Mouse (Mus musculus) MEL (cell line): ENCODE measurements around the gene Cpm. TPM values are rescaled to one million over a fixed set of nuclear protein-coding genes. Genes with fewer than 3 reads are reported as not detected.

Experiments
- DNase-seq: peaks from one replicate; pipeline ENCODE4 v3.0.0; 2011; ENCODE audit warnings: low read depth, low spot score
- H3K27ac ChIP-seq: 2 replicates; pipeline ENCODE4 v1.5.1; 2012; ENCODE audit warnings: low read depth, mild to moderate bottlenecking, control low read depth, low read length, moderate library complexity; ENCODE audit not compliant: control insufficient read depth
- H3K27me3 ChIP-seq, 2 experiments: fragments of 150-350 bp in 1 of 2; sonication (generic) in 1 of 2; 2 replicates each; pipeline ENCODE4 v1.6.1; 2012; ENCODE audit warnings: low read length in 2 of 2, mild to moderate bottlenecking in 2 of 2, improper control_type of control experiment in 1 of 2, moderate library complexity in 1 of 2; ENCODE audit not compliant: insufficient read depth in 2 of 2, control insufficient read depth in 1 of 2
- H3K36me3 ChIP-seq, 2 experiments: 2 replicates each; pipeline ENCODE4 v1.6.1; 2012 to 2014; ENCODE audit warnings: low read length in 2 of 2, improper control_type of control experiment in 1 of 2, inconsistent platforms in 1 of 2, mild to moderate bottlenecking in 1 of 2; ENCODE audit not compliant: insufficient read depth in 2 of 2, control insufficient read depth in 1 of 2
- H3K4me1 ChIP-seq, 2 experiments: fragments of 150-350 bp in 1 of 2; sonication (generic) in 1 of 2; 2 replicates each; pipeline ENCODE4 v1.6.1; 2012; ENCODE audit warnings: low read length in 2 of 2, improper control_type of control experiment in 1 of 2, mild to moderate bottlenecking in 1 of 2; ENCODE audit not compliant: insufficient read depth in 2 of 2, control insufficient read depth in 1 of 2
- H3K4me3 ChIP-seq, 2 experiments: fragments of 150-350 bp in 1 of 2; sonication (generic) in 1 of 2; 2 replicates each; pipeline ENCODE4 v1.5.1; 2012; ENCODE audit warnings: low read depth in 2 of 2, low read length in 2 of 2, mild to moderate bottlenecking in 2 of 2, moderate library complexity in 2 of 2, control low read depth in 1 of 2, improper control_type of control experiment in 1 of 2; ENCODE audit not compliant: control insufficient read depth in 1 of 2, insufficient read depth in 1 of 2
- H3K79me2 ChIP-seq: 2 replicates; pipeline ENCODE4 v1.6.1; 2012; ENCODE audit warnings: mild to moderate bottlenecking, low read length, moderate library complexity; ENCODE audit not compliant: control insufficient read depth, poor library complexity, insufficient read depth
- H3K9ac ChIP-seq: 2 replicates; pipeline ENCODE4 v1.6.1; 2012; ENCODE audit warnings: low read depth, mild to moderate bottlenecking, control low read depth, low read length, moderate library complexity; ENCODE audit not compliant: control insufficient read depth, poor library complexity, severe bottlenecking
- H3K9me3 ChIP-seq: fragments of 150-350 bp; sonication (generic); replicated peaks from 2 replicates; pipeline ENCODE4 v1.6.1; 2012; ENCODE audit warnings: mild to moderate bottlenecking, low read length, improper control_type of control experiment, moderate library complexity; ENCODE audit not compliant: insufficient read depth
- CHD1 ChIP-seq: IDR thresholded peaks from 2 replicates; pipeline ENCODE4 v1.6.1; 2012; ENCODE audit warnings: low read depth, mild to moderate bottlenecking, inconsistent platforms, low read length, improper control_type of control experiment
- CHD2 ChIP-seq: IDR thresholded peaks from 2 replicates; pipeline ENCODE4 v1.6.1; 2011; ENCODE audit warnings: low read length, improper control_type of control experiment
- CTCF ChIP-seq, 3 experiments: IDR thresholded peaks in 2 of 3; conservative IDR thresholded peaks in 1 of 3; 2 replicates each; pipeline ENCODE4 v1.5.1; 2011 to 2012; ENCODE audit warnings: low read length in 3 of 3, low read depth in 2 of 3, mild to moderate bottlenecking in 2 of 3, improper control_type of control experiment in 1 of 3, inconsistent platforms in 1 of 3, mixed read lengths in 1 of 3, moderate library complexity in 1 of 3; ENCODE audit not compliant: control insufficient read depth in 1 of 3, insufficient read depth in 1 of 3, poor library complexity in 1 of 3, severe bottlenecking in 1 of 3
- EP300 ChIP-seq, 2 experiments: IDR thresholded peaks; 2 replicates each; pipeline ENCODE4 v1.6.1; 2011; ENCODE audit warnings: improper control_type of control experiment in 2 of 2, low read length in 2 of 2, low read depth in 1 of 2, mild to moderate bottlenecking in 1 of 2
- ETS1 ChIP-seq: IDR thresholded peaks from 2 replicates; pipeline ENCODE4 v1.6.1; 2012; ENCODE audit warnings: low read depth, mild to moderate bottlenecking, inconsistent platforms, low read length, improper control_type of control experiment, moderate library complexity
- KAT2A ChIP-seq: conservative IDR thresholded peaks from 2 replicates; pipeline ENCODE4 v1.6.1; 2012; ENCODE audit warnings: low read depth, low read length, improper control_type of control experiment, inconsistent platforms
- MYB ChIP-seq: IDR thresholded peaks from 2 replicates; pipeline ENCODE4 v1.6.1; 2011; ENCODE audit warnings: mild to moderate bottlenecking, low read depth, low read length, improper control_type of control experiment
- MYC ChIP-seq: IDR thresholded peaks from 2 replicates; pipeline ENCODE4 v1.6.1; 2011; ENCODE audit warnings: low read depth, mild to moderate bottlenecking, low read length, improper control_type of control experiment, moderate library complexity
- NRF1 ChIP-seq: IDR thresholded peaks from 2 replicates; pipeline ENCODE4 v1.6.1; 2014; ENCODE audit warnings: low read depth, mild to moderate bottlenecking, inconsistent platforms, low read length, improper control_type of control experiment, moderate library complexity; ENCODE audit not compliant: poor library complexity, insufficient read depth, severe bottlenecking
- POLR2A ChIP-seq, 2 experiments: IDR thresholded peaks; 2 replicates each; pipeline ENCODE4 v1.6.1; 2011 to 2012; ENCODE audit warnings: low read length in 2 of 2, mild to moderate bottlenecking in 2 of 2, control low read depth in 1 of 2, improper control_type of control experiment in 1 of 2, low read depth in 1 of 2, moderate library complexity in 1 of 2; ENCODE audit not compliant: control insufficient read depth in 1 of 2, insufficient read depth in 1 of 2, poor library complexity in 1 of 2
- POLR2AphosphoS2 ChIP-seq: IDR thresholded peaks from 2 replicates; pipeline ENCODE4 v1.6.1; 2011; ENCODE audit warnings: low read length, improper control_type of control experiment
- POLR2AphosphoS5 ChIP-seq: IDR thresholded peaks from 2 replicates; pipeline ENCODE4 v1.6.1; 2012; ENCODE audit warnings: low read depth, borderline replicate concordance, mild to moderate bottlenecking, inconsistent platforms, low read length, moderate library complexity, mixed read lengths
- RAD21 ChIP-seq: IDR thresholded peaks from 2 replicates; pipeline ENCODE4 v1.6.1; 2011; ENCODE audit warnings: mild to moderate bottlenecking, low read depth, low read length, improper control_type of control experiment
- RCOR1 ChIP-seq: IDR thresholded peaks from 2 replicates; pipeline ENCODE4 v1.6.1; 2012; ENCODE audit warnings: low read depth, mild to moderate bottlenecking, inconsistent platforms, low read length, improper control_type of control experiment
- UBTF ChIP-seq: IDR thresholded peaks from 2 replicates; pipeline ENCODE4 v1.6.1; 2012; ENCODE audit warnings: low read depth, mild to moderate bottlenecking, inconsistent platforms, low read length, improper control_type of control experiment, moderate library complexity, borderline replicate concordance; ENCODE audit not compliant: insufficient read depth
- ZKSCAN1 ChIP-seq: IDR thresholded peaks from 2 replicates; pipeline ENCODE4 v1.6.1; 2012; ENCODE audit warnings: low read depth, mild to moderate bottlenecking, inconsistent platforms, low read length, improper control_type of control experiment, moderate library complexity
- ZMIZ1 ChIP-seq: IDR thresholded peaks from 2 replicates; pipeline ENCODE4 v1.6.1; 2012; ENCODE audit warnings: low read depth, mild to moderate bottlenecking, inconsistent platforms, low read length, improper control_type of control experiment, moderate library complexity
- ZNF384 ChIP-seq: IDR thresholded peaks from 2 replicates; pipeline ENCODE4 v1.6.1; 2012; ENCODE audit warnings: low read depth, mild to moderate bottlenecking, inconsistent platforms, low read length, improper control_type of control experiment
- polyA plus RNA-seq, 2 experiments: library from polyadenylated mRNA; stranded (reverse) in 1 of 2; unstranded in 1 of 2; fragments of >175 nt in 1 of 2; fragments of >200 nt in 1 of 2; gene quantifications; 2 replicates each; pipeline versions ENCODE4 v1.2.1 to v1.2.4; 2012; ENCODE audit warnings: low replicate concordance in 2 of 2, low read depth in 1 of 2; ENCODE audit not compliant: insufficient read length in 2 of 2, insufficient read depth in 1 of 2, missing spikeins in 1 of 2
- total RNA-seq: library from RNA; depleted of rRNA; stranded (reverse); fragments of 300-350 nt; gene quantifications from 2 replicates; pipeline ENCODE4 v1.2.3, GENCODE M21; 2012

Cpm gene
- total and polyA plus RNA-seq, 3 experiments, result 0.04 to 0.40 TPM; not detected in 1

DNA sequence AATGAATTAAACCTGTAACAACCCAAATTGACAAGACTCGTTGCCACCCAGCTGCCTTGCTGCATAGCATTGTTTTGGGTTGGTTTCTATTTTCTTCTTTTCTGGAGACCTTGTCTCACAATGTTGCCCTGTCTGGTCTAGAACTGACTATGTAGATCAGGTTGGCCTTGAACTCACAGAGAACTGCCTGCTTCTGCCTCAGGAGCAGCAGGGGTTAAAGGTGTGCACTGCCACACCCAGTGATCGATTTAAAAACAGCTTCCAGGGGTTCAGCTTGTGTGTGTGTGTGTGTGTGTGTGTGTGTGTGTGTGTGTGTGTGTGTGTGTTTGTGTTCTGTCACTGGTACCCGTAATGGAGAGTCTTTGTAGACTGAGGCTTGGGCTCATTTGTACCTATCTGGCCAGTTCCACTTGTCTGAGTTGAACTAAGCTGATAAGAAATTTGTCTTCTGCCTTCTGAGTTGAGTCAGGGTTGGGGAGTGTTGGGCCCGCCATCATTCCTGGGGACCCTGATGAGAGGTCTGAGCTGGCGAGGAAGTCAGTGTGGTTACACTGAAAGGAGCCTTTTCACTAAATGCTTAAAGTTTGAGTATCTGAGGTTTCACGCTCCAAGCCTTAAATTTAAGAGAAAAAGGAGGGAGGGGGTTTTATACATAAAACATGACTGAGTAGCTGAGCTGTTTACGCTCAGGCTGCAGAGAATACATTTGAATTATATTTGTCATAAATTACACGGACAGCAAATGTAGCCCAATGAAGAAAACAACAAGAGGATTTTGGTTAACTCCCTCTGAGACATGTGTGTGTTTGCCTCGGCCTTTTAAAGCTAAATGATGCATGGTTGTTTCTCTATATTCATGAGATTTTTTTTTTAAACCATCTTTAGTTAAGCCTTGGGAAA lies 36.3 kb downstream of the Cpm start:
- H3K36me3 ChIP-seq, result no peaks in the 10 kb centered on the region
- no peaks in the 10 kb centered on the region for H3K4me1 ChIP-seq
- H3K79me2 ChIP-seq, result no peaks in the 10 kb centered on the region
- H3K27ac ChIP-seq, result no peak overlapping the region
- H3K9ac ChIP-seq, result no peak overlapping the region
- no peak overlapping the region for H3K4me3 ChIP-seq
- H3K9me3 ChIP-seq, result no peaks in the 10 kb centered on the region
- DNase-seq, result no peak
- TF ChIP-seq CHD1 (no peak), MYB (no peak), ETS1 (no peak), POLR2A (IDR thresholded peaks at IDR 0.05; ENCODE audit: control insufficient read depth in 1 of 2, insufficient read depth in 1 of 2, low read depth in 1 of 2, low read length in 2 of 2, poor library complexity in 1 of 2) (no peak), ZMIZ1 (no peak), POLR2AphosphoS2 (no peak)
- TF ChIP-seq, all 39 proteins: peak for 0
- H3K27me3 ChIP-seq, result peaks cover 0 to 2% of the 10 kb centered on the region in 2 experiments; a peak in 1 of 4 replicates

DNA sequence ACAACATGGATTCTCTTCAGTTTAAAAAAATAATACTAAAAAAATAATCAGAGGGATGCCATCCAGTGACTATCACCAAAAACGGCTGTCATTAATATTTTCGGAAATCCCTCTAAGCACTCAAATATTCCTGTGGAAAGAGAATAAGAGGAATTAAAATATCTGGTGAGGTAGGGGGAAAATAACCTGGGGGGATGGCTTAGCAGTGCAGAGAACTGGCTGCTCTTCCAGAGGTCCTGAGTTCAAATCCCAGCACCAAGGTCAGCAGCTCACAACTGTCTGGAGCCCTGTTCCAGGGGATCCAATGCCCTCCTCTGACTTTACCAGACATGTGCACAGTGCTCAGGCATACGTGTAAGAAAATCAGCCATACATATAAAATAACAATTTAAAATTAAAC lies 37.1 kb downstream of the Cpm start:
- DNase-seq, result no peak
- TF ChIP-seq CHD2 (no peak), KAT2A (no peak), UBTF (no peak), POLR2AphosphoS5 (no peak), MYC (no peak), ZMIZ1 (no peak), CHD1 (no peak), ZNF384 (no peak), ZKSCAN1 (no peak), RAD21 (no peak), RCOR1 (no peak), EP300 (IDR thresholded peaks at IDR 0.05; ENCODE audit: low read depth in 1 of 2, low read length in 2 of 2) (no peak), NRF1 (no peak), CTCF (IDR thresholded peaks at IDR 0.05 in 2 of 3, conservative IDR thresholded peaks at IDR 0.05 in 1 of 3; ENCODE audit: control insufficient read depth in 1 of 3, insufficient read depth in 1 of 3, low read depth in 2 of 3, low read length in 3 of 3, poor library complexity in 1 of 3, severe bottlenecking in 1 of 3) (no peak)
- TF ChIP-seq, all 39 proteins: peak for 0
- Histone ChIP-seq H3K79me2 (no peaks in the 10 kb centered on the region), H3K36me3 (no peaks in the 10 kb centered on the region), H3K27ac (no peak overlapping the region), H3K4me3 (no peak overlapping the region), H3K9me3 (no peaks in the 10 kb centered on the region), H3K27me3 (peaks cover 0 to 2% of the 10 kb centered on the region in 2 experiments; a peak in 1 of 4 replicates), H3K9ac (no peak overlapping the region), H3K4me1 (no peaks in the 10 kb centered on the region)
